Mouse (Mus musculus) heart, postnatal 0 days (tissue): ENCODE data around the gene Ces1b.

Experiments
- CTCF ChIP-seq: IDR thresholded peaks from 2 replicates; pipeline ENCODE4 v1.5.1; 2016; ENCODE audit warnings: antibody characterized with exemption, control low read depth, low read depth
- EP300 ChIP-seq: IDR thresholded peaks from 2 replicates; pipeline ENCODE4 v1.6.1; 2016; ENCODE audit warnings: antibody characterized with exemption, low read depth

- TF ChIP-seq CTCF (no peak), EP300 (no peak)
These were observed 16.2 kb downstream of the Ces1b start for GRCm38 (mm10) chr8:93063416-93064117.
